Mouse (Mus musculus): ENCODE measurements at regions not wholly inside any gene's neighbourhood (a gene's known extent, or its start where the extent isn't known, plus 50 kb on each side); places are given as distances from the start of the nearest gene placed in this dataset.

DNA sequence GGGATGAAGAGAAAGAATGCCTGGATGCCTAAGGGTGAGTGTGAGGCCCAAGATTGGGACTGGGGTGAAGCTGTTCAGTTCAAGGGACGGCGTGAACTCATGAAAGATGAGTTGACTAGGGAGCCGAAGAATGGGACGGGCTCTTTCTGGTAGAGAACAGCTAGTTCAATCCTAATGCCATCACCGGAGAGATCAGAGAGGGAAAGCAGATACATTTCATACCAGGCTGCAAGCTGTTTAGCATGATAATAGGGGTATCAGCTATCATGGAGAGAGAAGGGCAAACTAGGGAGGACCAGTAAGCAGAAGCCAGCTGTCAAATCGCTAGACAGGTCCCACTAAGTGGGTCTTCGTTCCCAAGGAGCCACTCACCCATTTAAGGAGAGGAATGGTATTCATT is 81.9 kb upstream of the Pgrmc2 start:
- TF ChIP-seq GATA4 (IDR thresholded peaks at IDR 0.05; ENCODE audit: insufficient replicate concordance, low read length) = no peak

DNA sequence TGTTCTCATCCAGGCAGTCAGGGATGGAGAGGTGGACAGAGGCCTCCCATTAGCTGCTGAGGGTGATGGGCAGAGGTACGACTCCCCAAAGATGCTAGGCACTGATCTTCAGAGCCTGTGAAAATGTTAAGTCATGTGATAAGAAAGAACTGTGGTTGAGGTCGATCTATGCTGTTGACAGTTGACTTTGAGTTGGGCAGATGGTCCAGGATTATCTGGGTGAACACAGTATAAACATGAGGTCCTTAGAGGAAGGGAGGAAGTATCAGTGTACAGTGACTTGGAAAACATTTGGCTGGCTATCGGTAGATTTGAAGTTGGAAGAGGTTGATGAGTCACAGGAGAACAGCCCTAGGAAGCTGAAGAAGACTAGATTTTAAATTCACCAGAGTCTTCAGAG is 80.9 kb upstream of the Pgrmc2 start:
- TF ChIP-seq GATA4 (IDR thresholded peaks at IDR 0.05; ENCODE audit: insufficient replicate concordance, low read length) = no peak

DNA sequence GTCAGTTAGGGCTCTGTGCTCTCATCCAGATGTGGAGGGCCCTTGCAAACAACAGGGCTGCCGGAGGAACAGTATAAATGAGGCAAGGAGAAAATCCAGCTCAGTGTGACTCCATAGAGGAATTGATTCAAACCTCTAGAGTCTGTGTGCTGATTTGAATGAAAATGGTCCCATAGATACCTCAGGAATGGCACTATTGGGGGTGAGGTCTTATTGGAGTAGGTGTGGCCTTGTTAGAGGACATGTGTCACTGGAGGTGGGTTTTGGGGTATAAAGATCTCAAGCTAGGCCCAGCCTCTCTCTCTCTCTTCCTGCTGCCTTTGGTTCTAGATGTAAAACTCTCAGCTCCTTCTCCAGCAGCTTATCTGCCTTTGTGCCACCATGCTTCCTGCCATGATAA is 79.7 kb upstream of the Pgrmc2 start:
- no peak for TF ChIP-seq GATA4 (IDR thresholded peaks at IDR 0.05; ENCODE audit: insufficient replicate concordance, low read length)

DNA sequence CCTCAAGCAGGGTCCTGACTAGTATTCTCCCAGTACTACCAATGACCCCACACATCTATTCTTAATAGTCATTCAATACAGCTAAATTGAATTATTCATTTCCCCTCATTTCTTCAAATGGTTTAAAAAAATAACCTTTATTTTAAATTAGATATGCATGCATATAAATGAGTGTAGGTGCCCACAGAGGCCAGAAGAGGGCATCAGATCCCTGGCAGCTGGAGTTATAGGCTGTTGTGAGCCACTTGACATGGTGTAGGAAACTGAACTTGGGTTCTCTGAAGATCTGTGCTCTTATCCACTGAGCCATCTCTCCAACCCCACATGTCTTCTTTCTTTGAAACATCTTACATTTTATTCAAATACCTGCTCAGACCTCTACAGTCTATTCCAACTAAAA is 77.8 kb upstream of the Pgrmc2 start:
- no peak for TF ChIP-seq GATA4 (IDR thresholded peaks at IDR 0.05; ENCODE audit: insufficient replicate concordance, low read length)

DNA sequence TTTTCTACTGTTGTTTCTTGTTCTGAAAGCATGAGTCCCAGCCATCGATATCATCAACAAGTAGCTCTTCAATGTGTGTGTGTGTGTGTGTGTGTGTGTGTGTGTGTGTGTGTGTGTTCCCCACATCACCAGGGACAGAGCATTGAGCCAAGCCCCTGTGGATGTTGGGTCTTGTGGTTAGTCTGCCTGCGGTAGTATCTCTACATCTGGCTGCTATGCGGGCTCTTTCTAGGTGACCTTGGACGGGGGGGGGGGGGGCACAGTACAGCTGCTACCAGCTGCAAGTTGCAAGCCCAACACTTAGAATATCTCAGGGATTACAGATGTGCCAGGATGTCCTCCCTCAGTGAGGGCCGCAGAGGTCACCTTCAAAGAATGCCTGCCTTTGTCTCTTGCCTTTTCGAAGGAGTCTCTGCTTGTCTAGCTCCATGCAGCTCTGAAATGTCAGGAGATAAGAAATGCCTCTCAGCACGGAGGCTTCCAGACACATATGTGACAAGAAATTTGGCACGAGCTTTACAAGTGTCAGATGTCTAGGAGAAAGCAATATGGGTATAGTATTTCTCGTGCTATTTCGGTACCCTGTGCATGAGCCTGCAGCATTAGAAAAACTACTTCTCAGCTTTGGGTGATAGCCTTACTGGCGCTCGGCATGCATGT is 75.6 kb upstream of the Pgrmc2 start:
- no peak for TF ChIP-seq GATA4 (IDR thresholded peaks at IDR 0.05; ENCODE audit: insufficient replicate concordance, low read length)

DNA sequence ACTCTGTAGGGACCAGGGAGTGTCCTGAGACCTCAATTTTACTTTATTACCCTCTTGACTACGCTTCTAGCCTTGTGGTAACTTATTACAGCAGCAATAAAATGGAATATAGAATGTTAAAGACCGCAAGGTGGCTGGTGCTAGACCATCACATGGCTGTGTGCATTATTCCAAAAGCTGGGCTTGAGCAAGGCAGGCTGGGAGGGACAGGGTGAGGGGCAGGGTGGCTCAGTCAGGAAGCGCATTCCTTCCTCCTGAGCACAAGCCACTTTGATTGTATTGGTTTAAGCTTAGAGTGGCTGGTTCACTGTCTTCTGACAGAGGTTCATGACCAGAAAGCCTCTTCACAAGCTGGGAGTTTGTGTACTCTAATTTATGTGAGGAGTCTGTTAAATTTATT is 74.6 kb upstream of the Pgrmc2 start:
- TF ChIP-seq GATA4 (IDR thresholded peaks at IDR 0.05; ENCODE audit: insufficient replicate concordance, low read length) = no peak

DNA sequence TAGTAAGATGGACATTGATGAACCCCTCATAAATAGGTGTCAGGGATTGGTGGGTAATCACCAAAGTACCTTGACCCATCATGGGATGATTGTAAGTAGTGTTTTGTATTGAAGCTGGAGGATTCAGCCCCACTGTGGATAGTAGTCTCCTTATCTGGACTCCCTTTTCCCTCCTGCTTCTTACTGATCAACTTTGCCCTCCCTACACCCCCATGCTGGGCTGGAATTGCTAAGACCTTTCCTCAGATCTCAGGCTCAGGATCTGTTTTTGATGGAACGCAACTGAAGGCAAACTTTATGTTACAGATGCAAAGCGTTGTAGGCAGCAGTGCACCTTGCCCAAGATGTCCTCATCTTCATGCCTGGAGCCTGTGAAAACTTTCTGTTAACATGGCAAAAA is 73.7 kb upstream of the Pgrmc2 start:
- no peak for TF ChIP-seq GATA4 (IDR thresholded peaks at IDR 0.05; ENCODE audit: insufficient replicate concordance, low read length)

DNA sequence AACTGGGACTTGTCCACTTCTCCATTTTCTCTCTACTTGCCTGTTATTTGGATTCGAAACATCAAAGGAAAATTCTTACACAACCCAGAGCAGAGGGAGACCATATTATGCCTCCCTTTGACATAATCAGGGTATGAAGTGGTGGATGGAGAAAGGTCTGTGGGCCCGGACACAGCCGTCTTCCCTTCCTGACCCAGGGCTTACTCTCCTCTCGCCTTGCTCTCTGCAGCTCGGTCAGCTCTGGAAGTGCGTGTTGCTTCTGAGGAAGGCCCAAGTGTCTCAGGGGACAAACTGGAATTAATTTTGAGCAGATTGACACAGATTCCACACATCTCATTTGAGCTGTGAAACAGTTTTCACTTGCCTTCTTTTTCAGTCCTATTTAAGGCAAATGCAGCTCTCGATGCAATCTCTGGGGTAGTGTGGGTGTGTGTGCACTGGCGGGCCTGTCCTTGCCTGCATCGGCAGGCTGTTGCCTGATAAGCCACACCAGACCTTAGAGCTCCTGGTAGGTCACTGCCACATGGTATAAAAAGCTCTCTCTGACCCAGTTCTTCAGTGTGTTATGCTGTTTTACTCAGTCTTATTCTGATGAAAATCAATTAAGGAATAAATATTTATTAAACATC is 72.4 kb upstream of the Pgrmc2 start:
- no peak for TF ChIP-seq GATA4 (IDR thresholded peaks at IDR 0.05; ENCODE audit: insufficient replicate concordance, low read length)

DNA sequence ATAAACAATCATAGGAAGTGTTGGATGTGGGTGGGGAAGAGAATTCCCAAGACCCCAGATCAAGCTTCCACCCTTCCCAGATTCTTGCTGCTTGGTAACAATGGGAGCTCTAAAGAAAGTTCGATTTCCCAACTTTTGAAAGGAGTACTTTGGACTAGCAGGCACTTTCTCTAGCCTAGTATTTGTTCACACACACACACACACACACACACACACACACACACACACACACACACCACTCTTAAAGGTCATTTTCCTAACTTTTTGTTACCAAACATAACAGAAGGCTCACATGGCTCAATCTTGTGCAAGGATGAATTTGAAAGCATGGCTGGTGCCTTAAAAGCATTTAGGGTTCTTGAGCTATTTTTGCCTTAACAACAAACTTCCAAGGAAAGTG is 71.6 kb upstream of the Pgrmc2 start:
- no peak for TF ChIP-seq GATA4 (IDR thresholded peaks at IDR 0.05; ENCODE audit: insufficient replicate concordance, low read length)

DNA sequence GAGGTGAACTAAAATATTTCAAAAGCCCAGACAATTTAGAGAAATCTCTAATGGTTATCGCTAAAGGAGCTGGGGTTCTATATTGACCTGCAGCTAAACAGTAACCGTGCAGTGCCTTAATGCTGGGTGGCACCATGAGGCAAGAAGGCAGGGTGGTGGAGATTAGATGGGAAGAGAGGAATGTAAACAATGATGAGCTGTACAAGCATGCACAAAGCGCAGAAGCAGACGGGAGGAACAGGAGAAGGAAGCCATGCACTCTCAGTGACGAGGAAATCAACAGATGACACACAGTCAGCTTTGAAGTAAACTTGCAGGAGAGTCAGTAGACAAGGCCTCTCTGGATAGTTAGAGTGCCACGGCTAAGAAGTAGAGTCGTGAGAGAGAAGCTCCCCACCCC is 69.1 kb upstream of the Pgrmc2 start:
- TF ChIP-seq GATA4 (IDR thresholded peaks at IDR 0.05; ENCODE audit: insufficient replicate concordance, low read length) = no peak

DNA sequence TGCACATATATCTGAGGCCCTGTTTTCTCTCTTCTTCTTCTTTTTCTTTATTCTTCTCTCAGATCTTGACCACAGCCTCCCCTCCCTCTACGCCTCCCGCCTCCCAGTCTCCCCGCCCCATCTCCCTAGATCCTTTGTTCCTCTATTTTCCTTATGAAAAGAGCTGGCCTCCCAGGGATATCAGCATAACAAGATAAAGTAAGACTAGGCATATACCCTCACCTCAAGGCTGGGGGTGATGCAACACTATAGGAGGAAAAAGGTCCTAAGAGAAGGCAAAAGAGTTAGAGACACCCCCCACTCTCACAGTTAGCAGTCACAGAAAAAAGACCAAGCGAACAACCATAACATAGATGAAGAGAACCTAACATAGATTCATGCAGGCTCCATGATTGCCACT is 57.5 kb upstream of the Pgrmc2 start:
- no peak for TF ChIP-seq GATA4 (IDR thresholded peaks at IDR 0.05; ENCODE audit: insufficient replicate concordance, low read length)

DNA sequence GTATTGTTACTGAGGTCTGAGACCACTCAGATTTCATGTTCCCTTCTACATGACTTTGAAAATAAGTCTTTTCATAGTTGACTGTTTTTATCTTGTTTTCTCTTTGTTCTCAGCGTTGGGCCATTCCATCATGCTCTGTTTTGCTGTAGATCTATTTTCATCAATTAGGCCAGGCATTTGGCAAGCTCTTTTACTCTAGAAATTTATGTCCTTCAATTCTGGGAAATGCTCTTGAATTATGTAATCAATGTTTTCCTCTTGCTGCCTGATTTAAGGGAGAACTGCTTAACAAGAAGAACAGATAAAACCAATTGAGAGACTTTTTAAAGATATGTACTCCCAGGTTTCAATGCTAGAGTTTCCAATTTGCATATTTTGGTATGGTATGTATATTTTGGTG is 55.1 kb upstream of the Pgrmc2 start:
- no peak for TF ChIP-seq GATA4 (IDR thresholded peaks at IDR 0.05; ENCODE audit: insufficient replicate concordance, low read length)

DNA sequence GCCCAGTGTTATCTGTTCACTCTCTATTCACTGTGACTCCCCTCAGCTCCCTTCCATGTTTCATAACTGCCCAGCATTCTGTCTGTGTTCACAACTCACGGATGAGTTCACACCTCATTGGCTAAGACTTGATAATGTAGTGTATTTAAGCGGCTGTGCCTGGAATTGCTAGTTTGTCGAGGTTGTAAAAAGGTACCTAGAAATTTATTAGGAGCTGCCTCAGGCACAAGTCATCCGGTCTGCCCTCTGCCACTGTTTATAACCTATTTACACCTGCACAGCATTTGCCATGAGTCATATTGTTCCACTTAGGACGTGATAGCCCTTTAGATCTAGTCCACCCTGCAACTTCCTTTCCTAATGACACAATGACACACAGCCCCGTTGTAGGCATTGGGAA is 50.0 kb upstream of the Pgrmc2 start:
- TF ChIP-seq GATA4 (IDR thresholded peaks at IDR 0.05; ENCODE audit: insufficient replicate concordance, low read length) = no peak
